Mouse (Mus musculus) heart, postnatal 0 days (tissue): ENCODE results near the gene Yipf2.

ENCODE experiments used
- CTCF ChIP-seq: IDR thresholded peaks from 2 replicates; pipeline ENCODE4 v1.5.1; 2016; ENCODE audit warnings: antibody characterized with exemption, control low read depth, low read depth
- EP300 ChIP-seq: IDR thresholded peaks from 2 replicates; pipeline ENCODE4 v1.6.1; 2016; ENCODE audit warnings: antibody characterized with exemption, low read depth

DNA sequence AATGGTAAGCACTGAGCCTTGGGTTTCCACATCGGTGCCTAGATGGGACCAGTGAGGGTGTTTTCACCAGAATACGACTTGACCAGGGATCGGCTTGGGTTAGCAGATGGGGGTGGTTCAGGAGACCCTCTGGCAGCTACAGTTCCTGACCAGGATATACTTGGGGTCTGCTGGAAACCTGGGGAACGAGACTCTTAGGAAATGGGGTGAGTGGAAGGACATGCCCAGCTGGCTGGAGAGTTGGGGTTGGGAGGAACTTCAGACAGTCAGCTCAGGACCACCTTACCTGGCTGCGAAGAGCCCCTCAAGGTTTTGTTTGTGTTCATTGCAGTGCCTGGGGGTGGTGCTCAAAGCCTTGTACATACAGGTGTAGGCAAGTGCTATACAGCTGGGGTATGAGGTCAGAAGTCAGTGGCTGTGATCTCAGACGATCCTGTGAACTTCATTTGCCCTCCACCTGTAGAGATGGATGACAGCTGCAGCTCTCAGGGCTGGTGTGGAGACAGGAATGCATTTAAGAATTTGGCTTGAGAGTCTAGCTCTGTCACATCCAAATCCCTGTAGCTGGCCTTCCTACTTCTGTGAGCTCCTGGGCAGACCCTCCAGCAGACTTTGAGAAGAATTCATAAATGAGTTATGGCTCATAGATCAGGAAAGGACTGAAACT, 38.9 kb downstream of the Yipf2 start:
- TF ChIP-seq CTCF (no peak), EP300 (no peak)
